Mouse (Mus musculus) heart, embryonic 15.5 days (tissue): Measurements from ENCODE around the gene Neurl1a. TPM values are rescaled to one million over a fixed set of nuclear protein-coding genes. Genes with fewer than 3 reads are reported as not detected.

Experiments used
- ATAC-seq: fragments of 200-750 bp; cut with Nextera tagmentation; replicated peaks from 2 replicates; pipeline ENCODE4 v1.8.0; 2017; ENCODE audit warnings: low read depth, moderate TSS enrichment; ENCODE audit not compliant: insufficient number of reproducible peaks, insufficient read depth, low FRiP score
- H3K27ac ChIP-seq: fragments of 300-500 bp; sonication (generic); 2 replicates; pipeline ENCODE4 v1.5.1; 2015; ENCODE audit warnings: mild to moderate bottlenecking, inconsistent platforms
- H3K27me3 ChIP-seq: fragments of 300-500 bp; sonication (generic); 2 replicates; pipeline ENCODE4 v1.6.1; 2015; ENCODE audit warnings: inconsistent platforms
- H3K36me3 ChIP-seq: fragments of 300-500 bp; sonication (generic); 2 replicates; pipeline ENCODE4 v1.6.1; 2015; ENCODE audit warnings: mild to moderate bottlenecking, inconsistent platforms
- H3K4me1 ChIP-seq: fragments of 300-500 bp; sonication (generic); replicated peaks from 2 replicates; pipeline ENCODE4 v1.6.1; 2015; ENCODE audit warnings: inconsistent platforms
- H3K4me2 ChIP-seq: fragments of 300-500 bp; sonication (generic); 2 replicates; pipeline ENCODE4 v1.6.1; 2015; ENCODE audit warnings: inconsistent platforms, mild to moderate bottlenecking, moderate library complexity
- H3K4me3 ChIP-seq: fragments of 300-500 bp; sonication (generic); 2 replicates; pipeline ENCODE4 v1.5.1; 2015; ENCODE audit warnings: mild to moderate bottlenecking, inconsistent platforms
- H3K9ac ChIP-seq: fragments of 300-500 bp; sonication (generic); 2 replicates; pipeline ENCODE4 v1.6.1; 2015; ENCODE audit warnings: mild to moderate bottlenecking, inconsistent platforms
- H3K9me3 ChIP-seq: fragments of 300-500 bp; sonication (generic); replicated peaks from 2 replicates; pipeline ENCODE4 v1.6.1; 2016; ENCODE audit warnings: inconsistent platforms
- WGBS: fragments of 180-500 bp; shearing (Covaris S2); methylation state at CpG from one replicate; pipeline ENCODE4 v1.1.7; 2015; ENCODE audit warnings: mixed read lengths; 5-methylcytosine and 5-hydroxymethylcytosine counted together
- microRNA-seq: library from miRNA; unstranded; fragments of <30 nt; microRNA quantifications from one replicate; pipeline ENCODE4, GENCODE M21; 2016
- polyA plus RNA-seq: library from polyadenylated mRNA; unstranded; fragments of >200 nt; fragmentation: Nextera tagmentation; extraction: Ambion mirVana; gene quantifications from 2 replicates; pipeline ENCODE4 v1.2.1, GENCODE M21; 2015

Neurl1a gene
- polyA plus RNA-seq, 1 experiment from 2014 or later, result 1.2 TPM

DNA sequence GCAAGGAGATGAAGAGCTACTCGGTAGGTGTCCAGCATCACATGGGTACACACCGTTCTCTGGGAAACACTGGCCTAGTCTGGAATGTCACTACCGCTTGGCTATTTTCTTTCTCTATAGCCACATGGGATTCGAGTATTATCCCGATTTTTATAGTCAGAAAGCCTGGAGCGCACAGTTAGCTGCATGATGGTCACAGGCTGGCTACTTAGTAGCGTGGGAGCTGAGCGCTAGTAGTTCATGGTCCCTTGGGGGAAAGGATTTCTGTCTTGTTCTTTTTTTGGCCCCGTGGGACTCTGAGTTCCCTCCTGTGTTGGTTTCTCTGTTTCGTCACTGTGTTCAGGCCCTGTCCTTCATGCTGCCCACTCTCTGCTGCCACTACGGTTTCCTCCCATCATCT is 119.5 kb downstream of the Neurl1a start:
- Histone ChIP-seq H3K9ac (no peak overlapping the region), H3K27ac (no peak overlapping the region), H3K4me3 (no peak overlapping the region), H3K27me3 (no peaks in the 10 kb centered on the region), H3K4me2 (no peak overlapping the region), H3K4me1 (peaks cover 85% of the 10 kb centered on the region), H3K9me3 (no peaks in the 10 kb centered on the region), H3K36me3 (peaks cover 7% of the 10 kb centered on the region; the same call in 1 of the 2 replicates)
- WGBS, result 83% methylated on average over 11 of the region's 11 CpGs
- ATAC-seq, result no peak

DNA sequence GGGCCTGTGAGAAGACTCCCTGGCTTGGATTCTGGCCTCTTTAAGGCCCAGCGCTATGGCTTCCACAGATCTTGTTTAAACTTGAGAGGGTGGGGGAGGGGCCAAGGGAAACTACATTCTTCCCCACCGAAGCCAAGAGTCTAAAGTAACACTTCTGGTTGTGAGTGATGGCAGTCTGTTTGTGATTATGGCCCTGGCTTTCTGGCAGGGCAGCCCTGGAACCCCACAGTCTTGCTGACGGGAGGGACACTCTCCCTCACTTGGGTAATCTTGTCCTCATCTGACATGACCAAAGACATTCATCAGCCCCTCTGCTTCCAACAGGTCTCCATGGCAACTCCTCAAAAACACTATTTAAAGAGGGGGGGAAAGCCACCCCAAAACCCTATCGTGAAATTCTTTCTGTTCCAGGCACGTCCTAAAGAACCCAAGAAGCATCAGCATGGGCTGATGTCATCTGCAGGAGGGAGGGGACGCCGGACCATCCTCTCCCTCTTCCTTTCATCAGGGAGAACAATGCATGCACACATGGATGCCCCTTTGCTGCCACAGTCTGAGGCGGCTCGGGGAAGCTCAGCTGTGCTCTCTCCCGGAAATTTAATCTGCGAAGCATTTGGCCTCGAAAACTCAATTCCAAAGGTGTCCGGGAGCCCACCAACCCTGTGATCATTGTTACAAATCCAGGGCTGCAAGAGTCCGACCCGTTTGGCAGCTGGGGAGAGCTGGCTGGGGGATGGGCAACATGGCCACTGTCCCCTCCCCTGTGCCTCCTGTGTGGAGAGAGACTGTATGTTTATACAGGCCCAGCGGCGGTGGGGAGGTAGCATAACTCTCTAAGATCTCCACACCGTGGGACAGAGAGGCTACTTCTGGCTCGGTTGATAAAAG is 122.9 kb downstream of the Neurl1a start:
- H3K4me2 ChIP-seq, result peak overlapping the region; percentile 12; the same call in 1 of the 2 replicates
- 35% methylated on average over 19 of the region's 19 CpGs for WGBS
- H3K9ac ChIP-seq, result peak overlapping the region; percentile 19
- H3K9me3 ChIP-seq, result no peaks in the 10 kb centered on the region
- peak overlapping the region; percentile 60 for H3K27ac ChIP-seq
- H3K36me3 ChIP-seq, result no peaks in the 10 kb centered on the region
- no peak overlapping the region for H3K4me3 ChIP-seq
- ATAC-seq, result no peak; the same call in 1 of the 2 replicates
- H3K27me3 ChIP-seq, result no peaks in the 10 kb centered on the region
- peaks cover 67% of the 10 kb centered on the region for H3K4me1 ChIP-seq

DNA sequence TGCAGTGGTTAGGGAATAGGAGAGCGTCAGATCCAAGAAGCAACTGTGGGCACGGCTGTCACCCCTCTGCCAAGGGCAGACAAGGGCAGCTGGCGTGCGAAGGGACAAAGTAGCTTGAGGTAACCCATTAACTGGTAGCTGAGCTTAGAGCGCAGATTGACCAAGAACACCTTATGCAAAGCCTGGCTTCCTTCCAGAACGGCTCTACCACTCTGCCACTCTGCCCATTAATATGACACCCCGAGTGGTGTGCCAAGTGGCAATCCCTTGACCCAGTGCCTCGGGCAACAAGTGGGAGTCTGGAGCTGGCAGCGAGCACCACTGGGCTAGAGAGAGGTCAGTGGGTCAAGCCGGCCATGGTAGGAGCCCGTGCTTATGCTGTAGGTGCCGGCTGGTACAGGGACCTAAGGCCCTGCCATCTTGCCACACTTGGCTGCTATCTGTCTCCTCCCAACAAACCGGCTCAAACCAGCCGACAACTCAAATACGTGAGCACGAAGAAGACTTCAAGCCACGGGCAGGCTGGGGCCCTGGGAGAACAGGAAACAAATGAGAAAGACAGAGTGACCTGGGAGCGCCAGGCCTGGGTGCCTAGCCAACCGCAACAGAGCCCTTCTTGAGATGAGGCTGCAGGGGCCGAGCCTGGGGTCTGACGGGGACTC is 123.7 kb downstream of the Neurl1a start:
- H3K36me3 ChIP-seq, result peaks cover 3% of the 10 kb centered on the region; the same call in 1 of the 2 replicates
- no peaks in the 10 kb centered on the region for H3K9me3 ChIP-seq
- peak overlapping the region; percentile 12; the same call in 1 of the 2 replicates for H3K4me2 ChIP-seq
- H3K4me1 ChIP-seq, result peaks cover 62% of the 10 kb centered on the region
- 53% methylated on average over 21 of the region's 21 CpGs for WGBS
- H3K27ac ChIP-seq, result peak overlapping the region; percentile 60
- H3K9ac ChIP-seq, result peak overlapping the region; percentile 19
- no peaks in the 10 kb centered on the region for H3K27me3 ChIP-seq
- ATAC-seq, result 0 out of 2 replicates have a peak, but pooled peaks have one; percentile 25
- H3K4me3 ChIP-seq, result no peak overlapping the region

DNA sequence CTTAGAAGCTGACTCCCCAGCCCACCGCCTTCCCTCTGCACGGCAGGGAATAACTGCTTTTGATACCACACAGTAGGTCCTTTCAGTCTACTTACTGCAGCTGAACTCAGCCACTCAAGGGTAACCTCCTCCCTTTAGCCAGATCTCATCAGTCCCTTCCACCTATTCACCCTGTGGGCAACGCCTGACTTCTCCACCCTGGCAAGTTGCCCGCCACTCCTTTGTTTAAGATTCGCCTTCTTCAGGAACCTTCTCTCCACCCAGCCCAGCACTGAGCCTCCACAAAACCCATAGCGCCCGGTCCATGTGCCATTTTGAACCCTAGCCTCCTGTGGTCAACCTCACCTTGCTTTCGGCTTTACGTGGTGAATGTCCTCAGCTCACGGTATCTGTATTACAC is 124.5 kb downstream of the Neurl1a start:
- Histone ChIP-seq H3K9ac (0 out of 2 replicates have a peak overlapping the region, but pooled peaks have one; percentile 13), H3K4me3 (no peak overlapping the region), H3K9me3 (no peaks in the 10 kb centered on the region), H3K36me3 (peaks cover 5% of the 10 kb centered on the region; the same call in 1 of the 2 replicates), H3K4me2 (no peak overlapping the region), H3K27me3 (no peaks in the 10 kb centered on the region), H3K27ac (peak overlapping the region; percentile 60), H3K4me1 (peaks cover 55% of the 10 kb centered on the region)
- no peak for ATAC-seq
- WGBS, result 84% methylated on average over 10 of the region's 10 CpGs

DNA sequence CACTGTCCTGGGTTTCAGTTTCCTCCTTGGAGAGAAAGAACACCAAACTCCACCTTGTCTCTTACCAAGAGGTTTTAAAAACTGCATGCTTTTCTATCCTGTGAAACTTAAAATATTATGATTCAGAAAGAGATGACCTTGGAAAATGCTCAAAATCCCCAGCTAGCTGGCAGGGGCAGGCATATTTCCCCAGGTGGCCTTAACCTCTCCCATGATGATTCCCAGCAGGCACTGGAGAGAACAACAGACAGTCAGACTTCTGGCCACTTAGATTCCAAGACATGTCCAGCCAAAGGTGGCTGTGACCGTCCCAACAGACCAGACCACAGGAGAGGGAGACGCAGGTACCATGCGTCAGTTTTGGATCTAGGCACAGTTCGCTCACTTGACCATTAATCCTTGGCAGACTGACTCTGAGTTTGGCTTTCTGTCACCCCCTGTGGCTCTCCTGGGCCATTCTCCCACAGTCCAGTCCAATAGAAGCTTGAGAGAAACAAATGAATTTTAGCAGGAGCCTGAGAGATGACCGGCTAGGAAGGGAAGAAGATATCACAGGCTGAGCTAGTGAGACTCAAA is 125.6 kb downstream of the Neurl1a start:
- ATAC-seq, result no peak
- Histone ChIP-seq H3K4me2 (no peak overlapping the region), H3K9me3 (no peaks in the 10 kb centered on the region), H3K4me1 (peaks cover 45% of the 10 kb centered on the region), H3K27ac (no peak overlapping the region), H3K4me3 (no peak overlapping the region), H3K27me3 (no peaks in the 10 kb centered on the region), H3K36me3 (peaks cover 8% of the 10 kb centered on the region; the same call in 1 of the 2 replicates), H3K9ac (no peak overlapping the region)
- WGBS, result 76% methylated on average over 5 of the region's 5 CpGs

DNA sequence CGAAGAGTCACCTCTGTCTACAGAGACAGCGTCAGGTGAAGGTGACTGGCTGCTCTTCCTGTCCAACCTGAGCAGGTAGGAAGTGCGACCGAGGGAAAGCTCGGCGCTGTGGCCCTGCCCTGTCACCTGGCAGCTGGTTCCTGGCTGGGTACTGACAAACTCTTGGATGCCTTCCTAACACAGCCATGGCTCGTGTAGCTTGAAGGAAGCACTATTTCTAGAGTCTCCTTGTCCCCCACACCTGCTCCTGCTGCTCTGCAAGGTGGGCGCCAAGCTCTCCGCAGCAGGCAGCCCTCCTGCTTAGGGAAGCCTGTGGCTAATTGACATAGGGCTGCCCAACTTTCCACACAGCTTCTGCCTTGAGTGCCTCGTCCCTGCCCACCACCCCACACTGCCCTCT is 126.8 kb downstream of the Neurl1a start:
- Histone ChIP-seq H3K27me3 (no peaks in the 10 kb centered on the region), H3K9ac (no peak overlapping the region), H3K9me3 (no peaks in the 10 kb centered on the region), H3K4me2 (no peak overlapping the region), H3K27ac (no peak overlapping the region), H3K4me3 (no peak overlapping the region), H3K36me3 (peaks cover 16% of the 10 kb centered on the region), H3K4me1 (peaks cover 45% of the 10 kb centered on the region)
- WGBS, result 83% methylated on average over 10 of the region's 10 CpGs
- no peak for ATAC-seq

DNA sequence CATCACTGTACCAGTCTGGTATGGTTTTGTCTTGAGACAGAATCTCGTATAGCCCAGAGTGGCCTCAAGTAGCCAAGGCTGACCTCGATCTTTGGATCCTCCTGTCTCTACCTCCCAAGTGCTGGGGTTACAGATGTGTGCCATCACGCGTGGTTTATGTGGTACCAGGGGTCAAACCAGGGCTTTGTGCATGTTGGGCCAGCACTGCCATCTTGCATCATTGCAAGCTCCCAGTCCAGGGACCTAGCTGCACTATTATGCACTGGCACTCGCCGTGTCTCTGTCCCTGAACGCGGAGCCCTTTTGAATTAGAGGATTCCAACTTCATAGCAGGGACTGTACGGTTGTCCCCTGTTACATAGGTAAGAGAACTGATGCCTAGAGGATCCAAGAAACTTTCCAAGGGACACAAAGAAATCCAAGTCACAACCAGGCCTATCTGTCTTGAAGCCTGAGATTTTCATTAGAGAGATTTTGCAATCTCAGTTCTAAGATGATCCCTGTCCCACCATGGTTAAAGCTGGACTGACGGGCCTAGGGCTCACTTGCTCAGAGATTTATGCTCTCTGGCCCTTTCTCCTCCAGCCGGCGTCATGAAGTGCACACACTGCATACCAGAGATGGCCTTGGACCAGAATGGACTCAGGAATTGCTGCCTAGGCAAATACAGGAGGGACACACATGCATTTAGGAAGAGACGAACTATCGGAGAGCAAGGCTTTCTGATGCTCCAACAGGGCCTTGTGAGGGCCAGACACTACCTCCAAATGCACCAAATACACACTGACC is 127.7 kb downstream of the Neurl1a start:
- no peak overlapping the region for H3K4me2 ChIP-seq
- H3K9ac ChIP-seq, result no peak overlapping the region
- no peaks in the 10 kb centered on the region for H3K27me3 ChIP-seq
- peaks cover 44% of the 10 kb centered on the region for H3K4me1 ChIP-seq
- no peak overlapping the region for H3K4me3 ChIP-seq
- H3K27ac ChIP-seq, result no peak overlapping the region
- H3K36me3 ChIP-seq, result peaks cover 16% of the 10 kb centered on the region
- H3K9me3 ChIP-seq, result no peaks in the 10 kb centered on the region
- 89% methylated on average over 14 of the region's 14 CpGs for WGBS
- no peak for ATAC-seq

DNA sequence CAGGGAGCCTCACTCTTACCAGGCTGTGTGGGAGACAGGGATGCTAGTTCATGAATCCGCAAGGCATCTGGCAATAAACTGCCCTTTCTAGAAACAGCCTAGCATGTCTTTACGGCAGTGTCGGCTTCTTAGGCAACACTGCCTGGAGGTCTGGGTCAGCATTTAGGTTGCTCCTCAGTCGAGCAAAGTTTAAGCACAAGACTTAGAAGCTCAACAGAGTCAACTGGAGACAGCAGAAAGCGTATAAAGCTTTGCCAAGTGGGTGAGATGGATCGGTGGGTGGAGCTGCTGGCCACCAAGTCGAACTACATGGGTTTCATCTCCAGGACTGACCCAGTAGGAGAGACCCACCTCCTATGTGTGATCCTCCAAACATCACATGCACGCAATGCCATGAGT is 128.3 kb downstream of the Neurl1a start:
- WGBS, result 89% methylated on average over 8 of the region's 8 CpGs
- no peak overlapping the region for H3K9ac ChIP-seq
- peaks cover 44% of the 10 kb centered on the region for H3K4me1 ChIP-seq
- H3K9me3 ChIP-seq, result no peaks in the 10 kb centered on the region
- no peak overlapping the region for H3K27ac ChIP-seq
- no peaks in the 10 kb centered on the region for H3K27me3 ChIP-seq
- no peak overlapping the region for H3K4me3 ChIP-seq
- H3K4me2 ChIP-seq, result no peak overlapping the region
- ATAC-seq, result no peak
- H3K36me3 ChIP-seq, result peaks cover 16% of the 10 kb centered on the region

Small RNA genes within 50 kb of the gene (microRNA-seq; reads per million reads assigned to microRNA genes)
- gene Mir6995, result not detected

Other genes starting within 250 kb of the Neurl1a start
- gene Ina, start 164.1 kb upstream of the Neurl1a start, polyA plus RNA-seq, result 0.58 and 5.8 TPM in 2 replicates
- gene Nt5c2, start 163.7 kb upstream of the Neurl1a start, polyA plus RNA-seq, result 117 and 118 TPM in 2 replicates
- gene Pcgf6, start 127.9 kb upstream of the Neurl1a start, polyA plus RNA-seq, result 6.8 and 7.8 TPM in 2 replicates
- 2.6 and 3.2 TPM in 2 replicates for gene Taf5, start 111.1 kb upstream of the Neurl1a start, polyA plus RNA-seq
- 1,922 and 3,380 TPM in 2 replicates for gene Usmg5, start 88.2 kb upstream of the Neurl1a start, polyA plus RNA-seq
- gene Pdcd11, start 88.1 kb upstream of the Neurl1a start, polyA plus RNA-seq, result 4.6 and 5.2 TPM in 2 replicates
- gene Calhm2, start 40.5 kb upstream of the Neurl1a start, polyA plus RNA-seq, result 4.6 and 6.5 TPM in 2 replicates
- gene Calhm1, start 34.6 kb upstream of the Neurl1a start, polyA plus RNA-seq, result not detected in 2 replicates
- gene Calhm3, start 21.1 kb upstream of the Neurl1a start, polyA plus RNA-seq, result not detected in 2 replicates